Mouse (Mus musculus): ENCODE results near the gene Asrgl1. TPM values are rescaled to one million over a fixed set of nuclear protein-coding genes. Genes with fewer than 3 reads are reported as not detected.
"Not testable (repeated sequence)": the region's sequence is repeated elsewhere in the genome, so short reads cannot be mapped to it uniquely, and the experiment has no call there.

The Asrgl1 gene
- polyA plus RNA-seq (2015; fragmentation: Nextera tagmentation; extraction: Ambion mirVana) = 10.4 and 12.6 TPM in 2 replicates

DNA sequence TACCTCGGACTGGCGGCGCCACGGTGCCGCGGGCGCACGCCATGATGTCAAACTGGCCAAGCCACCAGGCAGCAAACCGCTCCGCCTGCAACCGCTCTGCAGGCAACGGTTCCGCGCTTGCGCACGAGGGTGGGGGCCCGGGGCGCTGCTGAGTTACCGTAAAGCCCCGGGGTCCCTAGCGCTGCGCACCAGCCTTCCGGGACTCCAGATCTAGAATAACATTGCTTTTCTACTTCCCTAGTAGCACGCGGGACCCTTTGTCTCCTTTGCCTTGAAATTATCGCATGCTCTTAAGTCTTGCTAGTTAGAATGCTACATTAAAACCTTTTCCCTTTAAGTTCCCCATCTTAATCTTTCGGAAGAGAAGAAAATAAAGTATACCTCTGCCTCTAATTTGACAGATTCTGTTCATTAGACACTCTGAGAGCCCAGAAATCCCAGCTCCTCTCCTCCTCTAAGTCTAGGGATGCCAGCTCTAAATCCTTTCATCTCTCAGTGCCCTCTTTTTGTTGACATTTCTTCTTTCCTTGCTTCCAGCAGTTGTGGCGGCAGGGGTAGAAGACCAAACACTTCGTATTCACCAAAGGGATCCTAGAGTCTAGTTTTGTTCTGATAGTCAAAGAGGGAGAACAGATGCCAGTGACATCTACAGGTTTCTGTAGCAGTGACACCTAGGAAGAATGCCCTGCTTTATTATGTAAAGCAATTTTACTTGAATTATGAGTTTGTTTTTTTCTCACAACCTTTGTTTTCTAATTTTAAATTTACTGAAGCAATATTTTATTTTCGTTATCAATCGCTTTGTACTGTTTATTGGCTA is at the start of gene Asrgl1:
Gene Asrgl1 (minus strand): TSS at position 125 of the 820 bp plus-strand sequence.
- Histone ChIP-seq H3K9me3 (no peaks in the 10 kb centered on the region), H3K4me3 (replicated peaks) (peak within 1 kb of the TSS; percentile 67), H3K27ac (0 out of 2 replicates have a peak within 1 kb of the TSS, but pooled peaks have one; percentile 27), H3K36me3 (no peaks in the 10 kb centered on the region), H3K9ac (peak within 1 kb of the TSS; percentile 67), H3K4me2 (replicated peaks) (peak within 1 kb of the TSS; percentile 96), H3K4me1 (replicated peaks) (0 out of 2 replicates have a peak, but pooled peaks cover 4% of the 10 kb centered on the region), H3K27me3 (replicated peaks) (no peaks in the 10 kb centered on the region)
- ATAC-seq = peak; percentile 97
- WGBS = 11% methylated on average over 31 of the region's 31 CpGs

DNA sequence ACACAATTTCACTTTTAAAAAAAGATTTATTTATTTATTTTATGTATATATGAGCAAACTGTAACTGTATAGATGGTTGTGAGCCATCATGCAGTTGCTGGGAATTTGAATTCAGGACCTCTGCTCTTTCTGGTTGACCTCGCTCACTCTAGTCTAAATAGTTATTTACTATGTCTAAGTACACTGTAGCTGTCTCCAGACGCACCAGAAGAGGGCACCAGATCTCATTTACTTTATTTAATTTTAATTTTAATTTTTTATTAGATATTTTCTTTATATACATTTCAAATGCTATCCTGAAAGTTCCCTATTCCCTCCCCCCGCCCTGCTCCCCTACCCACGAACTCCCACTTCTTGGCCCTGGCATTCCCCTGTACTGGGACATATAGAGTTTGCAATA is 10.8 kb upstream of the Asrgl1 start:
- Histone ChIP-seq H3K27ac (no peak overlapping the region), H3K9me3 (no peaks in the 10 kb centered on the region), H3K36me3 (no peaks in the 10 kb centered on the region), H3K4me2 (replicated peaks) (no peak overlapping the region), H3K4me3 (replicated peaks) (no peak overlapping the region), H3K9ac (no peak overlapping the region), H3K27me3 (replicated peaks) (no peaks in the 10 kb centered on the region), H3K4me1 (replicated peaks) (no peaks in the 10 kb centered on the region)
- ATAC-seq = no peak
- WGBS = 70% methylated on average over 4 of the region's 4 CpGs

DNA sequence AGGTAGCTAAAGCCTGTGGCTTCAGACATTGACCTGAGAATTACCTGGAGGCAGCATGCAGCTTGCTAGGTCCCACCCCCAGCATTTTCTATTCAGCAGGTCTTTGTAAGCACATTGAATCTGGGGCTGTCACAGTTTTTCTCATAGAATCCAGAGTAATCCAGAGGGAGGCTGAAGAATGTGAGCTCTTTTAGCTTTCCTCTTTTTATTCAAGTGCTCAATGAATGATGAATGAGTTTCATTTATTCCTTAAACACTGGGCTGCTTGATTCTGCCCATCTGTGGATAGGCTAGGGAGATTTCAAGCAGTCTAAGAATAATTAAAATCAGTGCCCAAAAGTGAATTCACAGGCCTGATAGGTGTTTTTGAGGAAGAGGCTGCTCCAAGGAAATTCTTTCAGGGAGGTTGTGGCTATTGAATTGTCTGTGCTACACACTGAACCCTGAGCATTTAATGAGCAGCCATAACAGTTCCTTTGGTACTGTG is 8.2 kb upstream of the Asrgl1 start:
- Histone ChIP-seq H3K9ac (no peak overlapping the region), H3K4me2 (replicated peaks) (no peak overlapping the region), H3K4me1 (replicated peaks) (no peaks in the 10 kb centered on the region), H3K4me3 (replicated peaks) (no peak overlapping the region), H3K27ac (no peak overlapping the region), H3K36me3 (no peaks in the 10 kb centered on the region), H3K9me3 (no peaks in the 10 kb centered on the region), H3K27me3 (replicated peaks) (no peaks in the 10 kb centered on the region)
- no peak for ATAC-seq

DNA sequence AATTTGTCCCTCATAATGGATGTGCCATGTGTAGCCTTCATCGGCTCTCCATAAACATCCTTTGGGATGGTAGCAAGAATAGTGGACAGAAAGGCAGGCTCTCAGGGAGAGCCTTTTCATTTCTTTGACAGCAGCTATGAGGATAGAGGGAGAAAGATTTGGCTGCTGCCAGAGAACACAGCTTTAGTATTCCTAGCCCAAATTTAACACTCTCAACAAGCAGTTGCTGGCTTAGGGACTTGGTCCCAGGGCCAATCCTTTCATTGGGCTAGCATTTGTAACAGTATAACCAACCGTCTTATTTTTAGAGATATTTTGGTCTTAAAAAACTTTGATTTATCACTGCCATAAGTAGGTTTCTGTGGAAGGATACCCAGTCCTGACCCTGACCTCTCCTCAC is 7.8 kb upstream of the Asrgl1 start:
- H3K4me2 ChIP-seq (replicated peaks) = no peak overlapping the region

DNA sequence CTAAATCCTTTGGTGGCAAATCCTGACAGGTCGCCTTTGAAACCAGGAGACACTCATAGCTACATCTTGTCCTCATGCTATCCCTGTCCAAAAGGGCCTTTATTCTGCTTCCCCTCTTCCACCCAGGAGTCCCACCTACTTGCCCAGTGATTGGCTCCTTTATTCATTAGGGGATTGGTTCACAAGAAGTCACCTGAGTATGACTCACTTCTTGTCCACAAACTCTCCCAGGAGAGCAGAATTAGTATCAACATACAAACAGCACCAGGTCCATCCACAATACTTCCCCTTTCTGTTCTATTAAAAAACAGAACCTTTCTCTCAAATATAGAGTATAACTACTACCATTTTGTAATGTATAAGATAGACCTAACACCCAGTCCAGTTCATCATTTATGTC is 4.9 kb upstream of the Asrgl1 start:
- H3K27me3 ChIP-seq (replicated peaks); H3K27ac ChIP-seq; H3K4me2 ChIP-seq (replicated peaks); H3K36me3 ChIP-seq; ATAC-seq; H3K4me1 ChIP-seq (replicated peaks); H3K9ac ChIP-seq; H3K9me3 ChIP-seq; H3K4me3 ChIP-seq (replicated peaks): not testable (repeated sequence)
- WGBS = 72% methylated on average over 1 of the region's 1 CpGs

More for the DNA sequence above, 7.8 kb upstream of the Asrgl1 start:
- no peak overlapping the region for H3K9ac ChIP-seq
- ATAC-seq = no peak
- no peaks in the 10 kb centered on the region for H3K36me3 ChIP-seq
- 59% methylated on average over 2 of the region's 2 CpGs for WGBS
- no peaks in the 10 kb centered on the region for H3K4me1 ChIP-seq (replicated peaks)
- H3K27me3 ChIP-seq (replicated peaks) = no peaks in the 10 kb centered on the region
- H3K4me3 ChIP-seq (replicated peaks) = no peak overlapping the region
- no peaks in the 10 kb centered on the region for H3K9me3 ChIP-seq
- no peak overlapping the region for H3K27ac ChIP-seq

DNA sequence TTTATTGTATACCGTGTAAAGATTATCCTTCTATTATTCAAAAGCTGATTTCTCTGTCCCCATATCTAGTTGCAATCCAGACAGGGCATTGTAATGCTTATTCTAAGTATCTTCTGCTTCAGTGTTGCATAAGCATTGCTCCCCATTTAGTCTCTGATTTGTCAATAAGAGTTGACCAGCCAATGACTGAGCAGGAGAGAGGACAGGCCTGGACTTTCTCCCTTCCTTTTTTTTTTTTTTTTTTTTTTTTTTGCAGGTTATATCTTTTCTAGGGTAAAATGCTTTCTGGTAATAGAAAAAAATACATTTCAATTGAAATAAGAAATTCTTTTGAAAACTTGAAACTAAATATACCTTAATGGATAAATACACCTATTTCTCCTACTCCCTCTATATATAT is 1.7 kb upstream of the Asrgl1 start:
- H3K4me3 ChIP-seq (replicated peaks) = no peak overlapping the region
- no peak overlapping the region for H3K4me2 ChIP-seq (replicated peaks)
- no peak overlapping the region for H3K9ac ChIP-seq
- H3K27me3 ChIP-seq (replicated peaks) = no peaks in the 10 kb centered on the region
- WGBS = 90% methylated on average over 1 of the region's 1 CpGs
- 0 out of 2 replicates have a peak, but pooled peaks cover 4% of the 10 kb centered on the region for H3K4me1 ChIP-seq (replicated peaks)
- no peaks in the 10 kb centered on the region for H3K36me3 ChIP-seq
- ATAC-seq = no peak
- no peak overlapping the region for H3K27ac ChIP-seq
- H3K9me3 ChIP-seq = no peaks in the 10 kb centered on the region

DNA sequence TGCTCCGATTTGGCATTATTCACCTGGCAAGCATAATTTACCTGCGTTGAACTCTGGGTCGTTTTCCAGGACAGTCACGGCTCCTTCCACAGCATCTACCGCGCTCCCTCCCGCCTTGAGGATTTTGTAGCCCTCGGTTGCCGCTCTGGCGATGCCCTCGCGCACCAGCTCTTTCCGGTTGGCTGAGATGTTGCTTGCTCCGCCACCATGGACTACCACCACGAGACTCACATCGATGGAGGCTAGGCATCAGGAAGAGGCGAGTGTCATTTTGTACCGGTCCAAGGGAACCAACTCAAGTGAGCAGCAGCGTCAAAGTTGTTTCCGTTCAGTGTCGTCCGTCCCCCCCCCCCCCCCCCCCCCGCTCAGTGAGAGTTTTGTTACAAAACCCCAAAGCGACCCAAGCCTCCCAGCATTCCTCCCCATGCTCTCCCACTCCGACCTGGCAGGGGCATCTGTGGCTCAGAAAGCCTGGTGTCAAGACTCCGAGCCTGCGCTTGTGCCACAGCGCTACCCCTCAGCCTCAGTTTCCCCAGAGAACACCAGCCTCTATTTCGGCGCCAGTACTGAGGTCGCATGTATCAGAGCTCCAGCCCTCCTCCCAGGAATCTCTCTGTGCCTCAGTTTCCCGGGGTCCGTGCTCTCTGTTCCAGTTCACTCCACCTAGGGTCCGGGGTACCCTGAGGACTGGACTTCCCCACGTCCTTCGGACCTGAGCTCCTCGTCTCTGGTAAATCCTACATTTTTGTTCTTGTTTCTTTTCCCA is 507 bp downstream of the Asrgl1 start:
- Histone ChIP-seq H3K4me2 (replicated peaks) (peak overlapping the region; percentile 96), H3K9ac (peak overlapping the region; percentile 67), H3K27ac (0 out of 2 replicates have a peak overlapping the region, but pooled peaks have one; percentile 27), H3K9me3 (no peaks in the 10 kb centered on the region), H3K4me1 (replicated peaks) (0 out of 2 replicates have a peak, but pooled peaks cover 4% of the 10 kb centered on the region), H3K27me3 (replicated peaks) (no peaks in the 10 kb centered on the region), H3K36me3 (no peaks in the 10 kb centered on the region), H3K4me3 (replicated peaks) (peak overlapping the region; percentile 67)
- peak; percentile 81 for ATAC-seq
- WGBS = 1% methylated on average over 34 of the region's 37 CpGs

DNA sequence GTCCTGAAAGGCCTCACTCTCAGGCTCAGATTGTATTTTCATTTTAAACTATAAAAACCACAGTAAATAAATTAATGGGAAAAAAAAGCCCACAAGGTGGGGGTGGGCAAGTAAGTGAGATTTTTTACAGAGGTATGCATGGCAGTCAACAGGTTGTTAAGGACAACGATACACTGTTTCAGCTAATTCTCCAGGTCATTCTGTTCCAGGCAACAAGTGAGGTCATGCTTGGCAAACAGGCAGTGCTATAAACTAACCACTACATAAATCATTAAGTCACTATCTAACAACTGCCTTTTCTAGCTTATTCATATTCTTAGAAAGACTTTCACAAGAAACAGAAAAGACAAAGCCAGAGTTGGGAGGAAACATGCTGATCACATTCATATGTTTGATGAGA is 5.4 kb downstream of the Asrgl1 start:
- Histone ChIP-seq H3K9me3 (no peaks in the 10 kb centered on the region), H3K27ac (no peak overlapping the region), H3K4me2 (replicated peaks) (no peak overlapping the region), H3K4me1 (replicated peaks) (0 out of 2 replicates have a peak, but pooled peaks cover 4% of the 10 kb centered on the region), H3K36me3 (no peaks in the 10 kb centered on the region), H3K9ac (no peak overlapping the region), H3K27me3 (replicated peaks) (no peaks in the 10 kb centered on the region), H3K4me3 (replicated peaks) (no peak overlapping the region)
- no peak for ATAC-seq
- WGBS = 35% methylated on average over 1 of the region's 1 CpGs

DNA sequence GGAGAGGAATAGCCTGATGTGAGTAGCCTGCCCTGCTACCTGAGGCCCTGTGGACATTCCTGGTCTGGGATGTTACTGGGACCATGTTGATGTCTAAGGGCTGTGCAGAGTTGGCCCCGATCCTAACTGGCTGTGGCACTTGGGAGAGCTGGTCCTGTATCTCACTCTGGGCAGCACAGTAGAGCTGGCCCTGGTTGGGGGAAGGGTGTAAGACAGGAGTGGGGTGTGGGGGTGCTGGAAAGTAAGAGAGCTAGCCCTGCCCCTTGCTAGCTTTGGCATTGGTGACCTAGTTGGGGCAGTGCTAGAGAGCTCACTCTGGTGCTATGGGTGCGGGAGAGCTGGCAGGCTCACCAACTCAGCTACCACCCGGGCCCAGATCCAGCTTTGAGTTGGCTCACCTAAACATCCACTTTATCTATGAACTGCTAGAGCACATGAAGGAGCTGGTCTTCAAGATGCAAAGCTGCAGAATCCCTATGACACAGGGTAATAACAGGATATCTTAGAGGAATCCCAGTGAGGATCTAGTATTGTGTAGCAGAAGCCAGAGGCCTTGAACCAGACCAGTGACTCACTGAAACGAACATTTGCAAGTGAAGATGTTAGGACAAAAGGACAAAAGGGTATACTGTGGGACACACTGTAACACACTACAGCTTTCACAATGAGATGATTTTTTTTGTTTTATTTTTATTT is 6.8 kb downstream of the Asrgl1 start:
- no peak for ATAC-seq
- WGBS = 89% methylated on average over 4 of the region's 4 CpGs
- H3K9me3 ChIP-seq = no peaks in the 10 kb centered on the region

DNA sequence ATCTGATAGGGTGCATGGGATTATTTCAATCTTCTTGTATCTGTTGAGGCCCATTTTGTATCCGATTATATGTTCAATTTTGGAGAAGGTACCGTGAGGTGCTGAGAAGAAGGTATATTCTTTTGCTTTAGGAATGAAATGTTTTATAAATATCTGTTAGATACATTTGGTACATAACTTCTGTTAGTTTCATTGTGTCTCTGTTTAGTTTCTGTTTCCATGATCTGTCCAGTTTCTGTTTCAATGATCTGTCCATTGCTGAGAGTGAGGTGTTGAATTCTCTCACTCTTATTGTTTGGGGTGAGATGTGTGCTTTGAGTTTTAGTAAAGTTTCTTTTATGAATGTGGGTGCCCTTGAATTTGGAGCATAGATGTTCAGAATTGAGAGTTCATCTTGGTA is 11.4 kb downstream of the Asrgl1 start:
- H3K9ac ChIP-seq; H3K4me3 ChIP-seq (replicated peaks); ATAC-seq; H3K4me1 ChIP-seq (replicated peaks); H3K4me2 ChIP-seq (replicated peaks); H3K36me3 ChIP-seq; H3K27ac ChIP-seq; H3K27me3 ChIP-seq (replicated peaks); H3K9me3 ChIP-seq: not testable (repeated sequence)
- 94% methylated on average over 2 of the region's 2 CpGs for WGBS

More for the DNA sequence above, 6.8 kb downstream of the Asrgl1 start:
- Histone ChIP-seq H3K27me3 (replicated peaks) (no peaks in the 10 kb centered on the region), H3K4me3 (replicated peaks) (no peak overlapping the region), H3K9ac (no peak overlapping the region), H3K4me1 (replicated peaks) (no peaks in the 10 kb centered on the region), H3K4me2 (replicated peaks) (no peak overlapping the region), H3K27ac (no peak overlapping the region), H3K36me3 (no peaks in the 10 kb centered on the region)

DNA sequence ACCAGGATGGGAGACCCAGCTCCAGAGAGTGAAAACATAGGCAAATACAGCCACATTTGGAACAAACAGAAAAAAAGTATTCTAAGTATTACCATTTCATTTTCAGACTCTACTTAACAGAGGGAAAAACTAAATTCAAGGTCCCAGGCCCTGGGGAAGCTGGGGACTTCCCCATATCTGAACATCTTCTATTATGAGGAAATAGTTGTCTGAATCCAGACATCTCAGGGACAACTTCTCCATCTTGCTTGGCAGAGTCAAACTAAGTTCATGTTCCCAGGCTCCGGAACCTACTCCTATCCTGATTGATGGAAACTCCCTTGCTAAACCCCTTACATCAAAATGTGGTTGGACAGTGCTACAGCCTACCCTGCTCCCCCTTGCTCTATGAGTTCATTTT is 13.0 kb downstream of the Asrgl1 start:
- no peaks in the 10 kb centered on the region for H3K27me3 ChIP-seq (replicated peaks)
- 95% methylated on average over 1 of the region's 1 CpGs for WGBS
- H3K9ac ChIP-seq = no peak overlapping the region
- H3K36me3 ChIP-seq = no peaks in the 10 kb centered on the region
- H3K4me2 ChIP-seq (replicated peaks) = no peak overlapping the region
- H3K27ac ChIP-seq = no peak overlapping the region
- no peaks in the 10 kb centered on the region for H3K4me1 ChIP-seq (replicated peaks)
- no peaks in the 10 kb centered on the region for H3K9me3 ChIP-seq
- no peak overlapping the region for H3K4me3 ChIP-seq (replicated peaks)
- no peak for ATAC-seq
